Mouse (Mus musculus) layer of hippocampus, postnatal 25 days (tissue): ENCODE measurements at regions not wholly inside any gene's neighbourhood (a gene's known extent, or its start where the extent isn't known, plus 50 kb on each side); places are given as distances from the start of the nearest gene placed in this dataset.

ENCODE experiments used
- DNase-seq, 2 experiments: peaks; one replicate each; pipeline ENCODE4 v3.0.0; 2022; ENCODE audit warnings: mixed read lengths in 2 of 2, low spot score in 1 of 2; ENCODE audit errors: extremely low spot score in 1 of 2

- DNase-seq, result no peak
These were observed 1009.9 kb upstream of the Cited2 start for GRCm38 (mm10) chr10:16713143-16713542.

- DNase-seq, result no peak
These were observed 1009.0 kb upstream of the Cited2 start for GRCm38 (mm10) chr10:16714065-16714464.

- DNase-seq, result no peak
These were observed 1008.5 kb upstream of the Cited2 start for GRCm38 (mm10) chr10:16714526-16714925.

- no peak for DNase-seq
These were observed 980.8 kb upstream of the Cited2 start for GRCm38 (mm10) chr10:16742246-16742645.

- DNase-seq, result no peak
These were observed 971.5 kb upstream of the Cited2 start for GRCm38 (mm10) chr10:16751546-16751945.

- no peak for DNase-seq
These were observed 933.3 kb upstream of the Cited2 start for GRCm38 (mm10) chr10:16789641-16790243.

- DNase-seq, result no peak
These were observed 919.0 kb upstream of the Cited2 start for GRCm38 (mm10) chr10:16803978-16804377.

- DNase-seq, result no peak
These were observed 912.3 kb upstream of the Cited2 start for GRCm38 (mm10) chr10:16810716-16811115.

- DNase-seq, result no peak
These were observed 909.0 kb upstream of the Cited2 start for GRCm38 (mm10) chr10:16814013-16814412.

- DNase-seq, result no peak
These were observed 861.5 kb upstream of the Cited2 start for GRCm38 (mm10) chr10:16861534-16861933.

- no peak for DNase-seq
These were observed 856.1 kb upstream of the Cited2 start for GRCm38 (mm10) chr10:16866914-16867313.

- DNase-seq, result no peak
These were observed 848.9 kb upstream of the Cited2 start for GRCm38 (mm10) chr10:16874131-16874530.

GRCm38 (mm10) chr10:16878197-16878596 lies 844.8 kb upstream of the Cited2 start:
- no peak for DNase-seq

GRCm38 (mm10) chr10:16893316-16893715 lies 829.7 kb upstream of the Cited2 start:
- DNase-seq, result no peak

- DNase-seq, result no peak
These were observed 827.7 kb upstream of the Cited2 start for GRCm38 (mm10) chr10:16895332-16895731.

GRCm38 (mm10) chr10:16922888-16923287 lies 800.1 kb upstream of the Cited2 start:
- no peak for DNase-seq

- no peak for DNase-seq
These were observed 799.2 kb upstream of the Cited2 start for GRCm38 (mm10) chr10:16923851-16924250.

GRCm38 (mm10) chr10:16937705-16938104 lies 785.3 kb upstream of the Cited2 start:
- DNase-seq, result no peak

- DNase-seq, result no peak
These were observed 771.4 kb upstream of the Cited2 start for GRCm38 (mm10) chr10:16951636-16952035.

- DNase-seq, result no peak
These were observed 762.0 kb upstream of the Cited2 start for GRCm38 (mm10) chr10:16960971-16961370.

GRCm38 (mm10) chr10:16962463-16962862 lies 760.6 kb upstream of the Cited2 start:
- no peak for DNase-seq

GRCm38 (mm10) chr10:16978770-16979169 lies 744.2 kb upstream of the Cited2 start:
- no peak for DNase-seq

GRCm38 (mm10) chr10:16990227-16990626 lies 732.8 kb upstream of the Cited2 start:
- no peak for DNase-seq
